Mouse (Mus musculus): Measurements from ENCODE around the gene Ppp2r2d.

Ppp2r2d gene

DNA sequence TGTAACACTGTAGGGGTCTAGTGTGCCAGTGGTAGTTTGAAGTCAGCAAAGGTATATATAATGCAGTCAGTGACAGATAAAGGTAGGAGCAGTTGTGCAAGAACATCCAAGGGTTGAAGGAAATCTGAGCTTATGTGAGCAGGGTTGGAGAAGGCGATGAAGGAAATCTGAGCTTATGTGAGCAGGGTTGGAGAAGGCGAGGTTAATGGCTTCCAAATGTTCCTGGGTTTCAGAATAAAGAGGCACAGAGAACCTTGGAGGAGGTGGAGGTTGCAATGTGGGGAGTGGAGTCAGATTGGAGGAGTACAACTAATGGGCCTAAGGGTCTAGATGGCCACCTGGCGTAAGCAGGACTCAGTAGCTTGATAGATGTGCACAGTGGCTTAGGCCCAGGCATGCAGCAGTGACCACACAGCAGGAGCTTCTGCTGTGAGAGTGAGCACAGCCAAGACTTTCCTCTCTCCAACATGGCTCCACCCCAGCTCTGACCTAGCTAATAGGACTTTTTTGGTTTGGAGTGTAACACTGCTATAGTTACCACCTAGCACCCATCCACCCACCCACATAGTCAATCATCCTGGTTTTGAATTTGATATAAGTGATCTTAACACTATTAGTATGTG is 18.2 kb downstream of the Ppp2r2d start:
- peak; percentile 85 for DNase-seq

DNA sequence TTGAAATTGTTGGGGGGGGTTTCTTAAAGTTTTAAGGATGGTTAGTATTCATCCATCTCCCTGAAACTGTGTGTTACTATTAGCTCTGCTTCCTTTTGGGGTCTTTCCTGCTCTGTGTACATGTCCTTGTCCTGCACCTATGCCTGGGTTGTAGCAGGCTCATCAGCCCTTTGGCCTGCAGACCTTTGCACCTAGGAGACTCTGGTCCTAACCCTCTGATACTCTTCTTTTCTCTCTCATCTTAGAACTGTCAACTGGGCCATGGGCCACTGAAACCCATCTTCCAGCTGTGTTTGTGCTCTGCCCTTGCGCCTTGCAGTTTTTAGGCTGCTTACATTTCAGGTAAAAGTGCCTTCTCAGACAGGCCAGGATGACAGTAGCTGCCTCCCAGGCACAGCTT is 18.9 kb downstream of the Ppp2r2d start:
- peak; percentile 28 for DNase-seq

DNA sequence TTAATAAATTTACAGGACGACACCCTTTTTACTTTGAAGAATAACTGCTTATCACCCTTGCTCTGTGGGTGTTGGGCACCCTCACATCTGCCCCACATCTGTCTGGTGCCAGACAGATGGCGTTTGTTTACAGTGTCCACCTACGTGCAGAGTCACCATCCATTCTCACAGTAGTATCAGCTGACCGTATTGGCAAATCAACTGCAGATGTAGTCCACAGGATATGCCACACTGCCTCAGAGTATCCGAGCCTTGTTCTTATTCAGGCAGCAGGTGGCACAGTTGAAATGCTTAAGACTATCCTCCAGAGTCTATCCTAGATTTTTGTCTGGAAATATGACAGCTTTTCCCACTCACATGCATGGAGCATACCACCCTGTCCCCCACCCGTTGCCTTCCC is 21.4 kb downstream of the Ppp2r2d start:
- peak; percentile 78 for DNase-seq

DNA sequence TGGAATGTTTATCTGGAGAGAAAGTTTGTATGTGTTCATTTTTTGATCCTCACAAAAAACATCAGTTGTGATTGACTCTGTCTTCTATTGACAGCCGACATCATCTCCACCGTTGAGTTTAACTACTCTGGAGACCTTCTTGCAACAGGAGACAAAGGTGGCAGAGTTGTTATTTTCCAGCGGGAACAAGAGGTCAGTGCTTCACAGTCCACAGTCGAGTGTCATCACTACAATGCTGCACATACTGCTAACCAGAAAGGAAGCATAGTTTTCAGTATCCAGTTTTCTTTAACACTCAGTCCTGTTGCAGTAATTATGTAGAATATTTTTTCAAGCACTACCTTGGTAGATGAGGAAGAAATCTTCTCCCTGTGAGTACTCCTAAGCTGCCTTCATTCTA is 22.4 kb downstream of the Ppp2r2d start:
- peak; percentile 4 for DNase-seq

DNA sequence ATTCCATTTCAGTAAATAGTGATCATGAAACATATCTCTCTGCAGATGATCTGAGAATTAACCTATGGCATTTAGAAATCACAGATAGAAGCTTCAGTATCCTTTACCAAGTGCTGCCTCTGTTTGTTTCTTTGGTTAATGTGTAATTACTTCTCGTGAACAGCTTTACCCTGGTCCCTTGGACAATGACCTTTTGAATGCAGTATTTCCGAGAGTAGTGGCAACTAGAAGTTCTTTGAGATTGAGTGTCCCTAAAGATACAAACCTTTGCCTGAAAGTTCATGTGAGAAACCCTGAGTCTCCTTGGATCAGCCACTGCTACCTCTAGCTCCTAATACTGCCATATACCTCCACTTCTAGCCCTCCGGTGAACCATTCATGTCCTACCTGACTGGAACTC is 27.1 kb downstream of the Ppp2r2d start:
- DNase-seq: no peak

DNA sequence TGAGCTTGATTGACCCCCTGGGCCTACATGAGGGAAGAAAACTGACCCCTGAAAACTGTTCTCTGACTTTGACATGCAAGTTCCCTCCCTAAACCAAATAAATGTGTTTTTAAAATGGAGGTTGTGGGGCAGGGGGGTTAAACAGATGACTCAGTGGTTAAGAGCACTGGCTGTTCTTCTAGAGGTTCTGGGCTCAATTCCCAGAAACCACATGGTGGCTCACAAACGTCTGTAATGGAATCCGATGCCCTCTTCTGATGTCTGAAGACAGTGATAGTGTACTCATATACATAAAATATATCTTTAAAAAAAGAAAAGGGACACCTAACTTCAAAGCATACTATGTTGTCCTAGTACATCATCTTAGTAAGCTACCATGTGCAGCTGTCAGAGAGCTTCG is 29.2 kb downstream of the Ppp2r2d start:
- DNase-seq: peak; percentile 33

DNA sequence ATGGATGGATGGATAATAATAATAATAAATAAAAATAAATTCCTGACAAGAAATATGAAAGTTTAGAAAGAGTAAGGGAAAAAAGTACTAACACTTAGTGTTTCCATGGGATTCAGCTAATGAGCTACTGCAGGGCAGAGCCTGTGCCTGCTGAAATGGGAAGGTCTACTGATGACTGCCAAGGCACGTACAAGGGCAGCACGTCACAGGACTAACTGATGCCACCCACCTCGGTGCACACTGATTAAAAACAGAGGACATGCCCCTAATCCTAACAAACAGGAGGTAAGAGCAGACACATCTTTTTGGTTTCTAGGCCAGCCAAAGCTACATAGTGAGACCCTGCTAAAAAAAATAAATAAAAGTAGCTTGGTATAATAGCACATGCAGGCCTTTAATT is 37.8 kb downstream of the Ppp2r2d start:
- DNase-seq: peak; percentile 52

DNA sequence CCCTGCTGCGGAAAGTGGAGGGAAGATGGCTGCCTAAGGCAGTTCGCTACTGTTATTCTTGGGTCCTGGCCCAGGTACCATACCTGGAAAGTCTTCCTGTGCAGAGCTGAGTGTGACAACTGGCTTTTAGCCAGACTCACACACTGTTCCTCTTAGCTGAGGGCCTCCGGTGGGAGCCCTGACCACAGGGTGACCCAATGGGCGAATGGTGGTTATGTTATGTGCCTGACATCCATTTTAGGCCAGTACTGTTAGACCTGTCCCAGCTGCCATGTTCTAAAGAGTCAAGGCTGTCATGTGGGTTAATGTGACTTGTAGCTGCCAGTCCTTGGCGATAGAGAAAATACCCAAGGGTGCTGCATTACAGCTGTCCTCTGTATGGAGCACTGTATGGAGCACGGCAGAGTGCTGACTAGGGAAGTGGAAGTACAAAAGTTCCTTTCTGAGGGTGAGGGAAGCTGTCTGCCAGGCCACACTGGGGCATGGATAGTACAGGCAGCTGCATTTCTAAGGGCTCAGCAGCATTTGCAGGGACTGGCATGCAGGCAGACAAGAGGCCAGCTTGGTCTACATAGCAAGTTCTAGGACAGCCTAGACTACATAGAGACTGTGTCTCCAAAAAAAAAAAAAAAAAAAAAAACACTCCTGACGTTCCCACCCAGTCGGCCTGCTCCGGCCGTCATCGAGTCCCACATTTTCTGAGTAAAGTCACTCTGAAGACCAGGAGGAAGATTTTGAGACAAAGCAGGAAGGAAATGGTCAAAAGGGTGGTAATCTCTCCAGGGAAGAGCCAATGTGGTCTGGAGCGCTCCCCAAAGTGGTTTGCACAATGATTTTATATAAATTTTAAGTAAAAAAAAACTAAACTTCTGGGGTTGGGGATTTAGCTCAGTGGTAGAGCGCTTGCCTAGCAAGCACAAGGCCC is 39.7 kb downstream of the Ppp2r2d start:
- peak; percentile 88 for DNase-seq

DNA sequence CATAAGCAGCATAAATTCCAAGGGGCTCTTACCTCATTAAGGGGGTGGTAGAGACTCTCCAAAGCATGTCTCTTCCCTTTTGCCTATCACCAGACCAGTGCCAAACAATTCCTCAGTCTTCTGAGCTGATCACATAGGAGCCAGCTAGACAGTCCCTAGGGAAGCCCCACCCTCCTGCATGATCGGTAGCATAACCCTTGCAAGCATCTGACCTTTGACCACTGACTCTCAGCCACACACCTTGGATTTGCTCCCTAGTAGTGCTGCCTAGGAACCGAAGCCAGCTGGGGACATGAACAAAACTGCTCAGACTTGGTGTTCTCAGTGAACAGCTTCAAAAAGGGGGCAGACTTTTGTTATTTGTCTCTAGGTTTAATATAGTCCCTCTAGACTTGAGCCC is 52.2 kb downstream of the Ppp2r2d start:
- no peak for DNase-seq

DNA sequence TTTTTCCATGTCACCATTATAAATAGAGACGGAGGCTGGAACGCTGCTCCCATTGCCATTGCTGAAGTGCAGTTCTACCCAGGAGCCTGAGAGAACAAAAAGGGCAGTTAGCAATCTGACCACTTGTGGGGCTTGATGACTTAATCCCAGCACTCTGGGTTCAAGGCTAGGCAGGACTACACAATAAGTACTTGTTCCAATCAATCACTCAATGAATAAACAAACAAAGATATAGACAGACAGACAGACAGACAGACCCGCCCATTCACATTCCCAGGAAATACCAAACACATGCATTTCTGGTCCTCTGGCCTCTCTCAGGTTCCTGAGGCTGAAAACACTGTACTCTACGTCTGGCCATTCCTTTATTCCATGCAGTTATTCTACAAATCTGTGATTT is 52.9 kb downstream of the Ppp2r2d start:
- no peak for DNase-seq

DNA sequence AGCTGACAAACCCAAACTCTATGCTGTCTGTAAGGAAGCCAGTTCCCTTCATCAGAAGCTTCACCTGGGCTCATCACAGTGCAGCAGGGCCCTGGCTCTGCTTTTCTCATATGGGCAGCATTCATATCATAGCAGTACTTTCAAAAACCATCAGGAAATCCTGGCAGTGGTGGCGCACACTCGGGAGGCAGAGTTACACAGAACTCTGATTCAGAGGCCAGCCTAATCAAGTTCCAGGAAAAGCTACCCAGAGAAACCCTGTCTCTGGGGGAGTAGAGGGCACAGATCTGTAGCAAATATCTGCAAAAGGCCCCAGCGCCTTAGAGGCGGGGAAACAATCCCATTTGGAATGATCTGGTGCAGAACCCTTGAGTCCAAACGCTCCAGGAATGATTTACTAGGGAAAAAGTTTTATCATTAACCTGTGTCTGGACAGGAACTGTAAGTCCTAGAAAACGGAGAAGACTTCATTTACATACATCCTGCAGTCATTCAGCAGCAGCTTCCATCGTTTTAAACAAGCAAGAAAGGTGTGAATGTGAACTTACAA is 58.1 kb downstream of the Ppp2r2d start:
- no peak for DNase-seq

DNA sequence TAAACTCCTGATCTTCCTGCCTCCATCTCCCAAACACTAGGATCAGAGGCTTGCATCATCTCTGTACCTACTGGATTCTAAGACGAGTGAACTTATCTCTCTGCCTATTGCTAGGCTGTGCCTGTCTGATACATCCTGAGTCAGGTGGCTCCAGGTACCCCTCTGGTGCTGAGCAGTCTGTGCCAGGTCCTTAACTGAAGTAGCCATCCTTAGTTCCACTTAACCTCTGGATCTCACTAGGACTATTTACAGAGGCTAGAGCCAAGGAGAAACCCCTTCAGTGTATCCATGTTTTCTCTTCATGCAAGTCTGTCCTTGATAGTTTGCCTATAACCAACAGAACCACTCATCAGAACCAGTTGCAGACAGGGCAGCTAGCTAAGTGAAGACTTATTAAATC is 60.6 kb downstream of the Ppp2r2d start:
- DNase-seq: no peak

DNA sequence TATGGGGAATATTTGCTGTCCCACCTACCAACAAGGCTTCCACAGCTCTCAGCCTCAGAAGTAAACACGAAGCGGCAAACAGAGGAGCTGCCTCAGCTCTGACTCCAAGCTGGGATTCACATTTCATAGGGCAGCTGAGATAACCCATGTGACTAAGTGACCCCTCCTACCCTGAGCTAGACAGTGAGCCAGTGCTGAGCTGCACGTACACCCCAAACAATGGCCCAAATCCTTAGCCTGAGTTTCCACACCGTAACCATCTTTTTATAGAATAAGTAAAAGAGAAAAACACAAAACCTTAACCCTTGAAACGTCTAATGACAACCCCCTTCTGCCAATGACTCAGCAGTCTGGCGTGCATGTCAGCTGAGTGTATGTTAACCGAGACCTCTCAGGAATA is 61.2 kb downstream of the Ppp2r2d start:
- DNase-seq: peak; percentile 98

DNA sequence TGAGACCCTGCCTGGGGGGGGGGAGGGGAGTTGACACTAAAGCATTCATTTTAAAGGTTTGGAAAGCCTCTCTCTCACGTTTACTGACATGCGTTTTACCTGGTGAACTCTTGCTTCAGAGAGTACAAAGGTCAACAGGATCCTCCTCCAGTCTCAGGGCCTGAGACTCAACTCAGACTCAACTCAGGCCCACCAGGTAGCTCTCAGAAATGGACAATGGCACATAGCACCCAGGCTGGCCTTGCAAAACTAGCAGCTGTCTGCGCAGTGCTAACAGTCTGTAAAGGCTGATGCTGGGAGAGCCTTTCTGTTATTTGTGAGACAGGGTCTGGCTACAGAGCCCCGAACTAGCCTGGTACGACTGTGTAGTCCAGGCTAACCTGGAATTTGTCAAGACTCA is 62.1 kb downstream of the Ppp2r2d start:
- no peak for DNase-seq

DNA sequence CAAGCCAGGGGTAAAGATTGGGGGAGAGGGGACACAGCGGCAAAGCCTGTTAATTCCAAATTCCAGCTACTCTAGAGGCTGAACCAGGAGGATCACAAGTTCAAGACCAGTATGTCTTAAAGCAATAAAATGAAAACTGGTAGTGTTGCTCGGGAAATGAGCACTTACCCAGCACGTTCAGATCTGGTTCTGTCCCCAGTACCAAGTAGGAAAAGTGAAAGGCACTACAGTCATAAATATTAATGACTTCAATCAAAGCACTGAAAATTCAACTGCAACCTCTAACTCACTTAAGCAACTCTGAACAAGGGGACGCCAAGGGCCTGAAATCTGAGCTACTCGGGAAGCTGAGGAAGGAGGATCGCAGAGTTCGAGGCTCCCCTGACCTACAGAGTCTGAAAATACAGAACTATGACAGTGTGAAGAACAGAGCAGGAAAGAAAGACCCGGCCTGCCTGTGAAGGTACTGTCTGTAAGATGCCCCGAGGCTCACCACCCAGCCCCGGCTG is 62.9 kb downstream of the Ppp2r2d start:
- DNase-seq: peak; percentile 85

DNA sequence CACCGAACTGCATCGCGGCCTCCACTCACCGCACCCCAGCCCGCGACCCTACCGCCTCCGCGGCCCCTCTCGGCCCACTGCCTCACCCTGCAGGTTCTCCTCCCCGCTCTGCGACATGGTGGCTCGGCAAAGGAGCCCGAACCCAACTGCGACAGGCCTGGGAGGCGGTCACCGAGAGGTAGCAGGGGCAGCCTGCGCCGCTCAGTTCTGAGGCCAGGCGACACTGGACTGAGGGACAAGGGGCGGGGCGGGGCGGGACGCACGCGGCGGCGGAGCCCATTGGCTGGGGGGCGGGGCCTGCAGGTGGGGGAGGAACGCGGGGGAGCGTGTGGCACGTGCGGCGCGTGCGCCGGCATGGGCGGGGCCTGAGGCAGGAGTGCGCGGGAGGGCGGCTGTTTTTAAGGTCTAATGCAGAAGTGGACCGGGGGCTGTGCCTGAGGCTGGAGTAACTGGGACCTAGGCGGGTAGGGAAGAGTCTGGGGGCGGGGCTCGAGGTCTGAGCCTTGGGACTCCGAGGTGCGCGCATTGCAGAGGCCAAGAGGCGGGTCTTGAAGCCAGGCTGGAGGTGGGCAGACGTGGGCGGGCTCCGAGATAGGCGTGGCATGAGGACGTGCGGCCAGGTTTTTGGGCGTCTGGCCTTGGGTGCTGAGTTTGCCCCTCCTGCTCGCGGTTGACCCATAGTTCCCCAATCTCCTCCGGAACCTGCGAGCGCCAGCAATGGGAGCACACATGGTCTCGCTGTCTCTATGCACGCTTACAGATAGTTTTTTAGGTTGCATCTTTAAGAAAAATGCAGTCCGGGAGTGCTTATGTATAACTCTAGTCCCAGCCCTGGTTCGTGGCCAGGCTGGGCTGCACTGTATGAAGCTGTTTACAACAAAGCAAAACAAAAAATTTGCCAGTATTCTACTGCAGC is 63.7 kb downstream of the Ppp2r2d start, which contains the start of gene Bnip3:
Bnip3 (minus strand) TSS at position 243 of the 916 bp plus-strand sequence.
- peak; percentile 99 for DNase-seq

DNA sequence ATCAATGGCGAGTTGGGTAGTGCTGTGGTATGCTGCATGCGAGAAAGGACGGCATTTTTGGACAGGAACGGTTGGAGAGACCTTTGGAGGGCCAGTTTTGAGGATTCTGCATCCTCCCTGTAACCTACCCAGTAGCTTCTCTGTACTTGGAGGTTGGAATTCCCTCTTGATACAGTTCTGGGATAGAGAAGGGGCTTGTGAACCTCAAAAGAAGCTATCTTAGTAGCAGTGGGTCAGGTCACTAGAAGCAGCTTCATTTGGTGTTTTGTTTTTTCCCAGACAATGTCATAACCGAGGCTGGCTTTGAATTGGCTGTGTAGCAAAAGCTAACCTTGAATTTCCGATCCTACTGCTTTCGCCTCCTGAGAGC is 64.3 kb downstream of the Ppp2r2d start:
- DNase-seq: no peak

DNA sequence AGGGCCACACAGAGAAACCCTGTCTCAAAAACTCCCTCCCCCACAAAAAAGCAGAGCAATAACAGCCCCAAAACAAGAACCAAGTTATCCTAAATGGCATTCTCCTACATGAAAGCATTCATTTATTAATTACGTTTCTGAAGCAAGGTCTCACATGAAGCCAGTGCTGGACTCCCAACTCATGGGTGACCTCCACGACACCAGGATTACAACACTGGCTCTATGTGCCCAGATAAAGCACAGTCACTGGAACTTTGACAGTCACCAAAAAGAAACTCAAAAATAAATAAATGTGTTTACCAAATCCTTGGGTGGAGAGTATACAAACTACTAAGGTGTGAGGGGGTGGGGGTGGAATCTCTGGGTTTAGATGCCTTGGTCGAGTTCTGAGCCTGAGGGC is 67.7 kb downstream of the Ppp2r2d start:
- DNase-seq: no peak

DNA sequence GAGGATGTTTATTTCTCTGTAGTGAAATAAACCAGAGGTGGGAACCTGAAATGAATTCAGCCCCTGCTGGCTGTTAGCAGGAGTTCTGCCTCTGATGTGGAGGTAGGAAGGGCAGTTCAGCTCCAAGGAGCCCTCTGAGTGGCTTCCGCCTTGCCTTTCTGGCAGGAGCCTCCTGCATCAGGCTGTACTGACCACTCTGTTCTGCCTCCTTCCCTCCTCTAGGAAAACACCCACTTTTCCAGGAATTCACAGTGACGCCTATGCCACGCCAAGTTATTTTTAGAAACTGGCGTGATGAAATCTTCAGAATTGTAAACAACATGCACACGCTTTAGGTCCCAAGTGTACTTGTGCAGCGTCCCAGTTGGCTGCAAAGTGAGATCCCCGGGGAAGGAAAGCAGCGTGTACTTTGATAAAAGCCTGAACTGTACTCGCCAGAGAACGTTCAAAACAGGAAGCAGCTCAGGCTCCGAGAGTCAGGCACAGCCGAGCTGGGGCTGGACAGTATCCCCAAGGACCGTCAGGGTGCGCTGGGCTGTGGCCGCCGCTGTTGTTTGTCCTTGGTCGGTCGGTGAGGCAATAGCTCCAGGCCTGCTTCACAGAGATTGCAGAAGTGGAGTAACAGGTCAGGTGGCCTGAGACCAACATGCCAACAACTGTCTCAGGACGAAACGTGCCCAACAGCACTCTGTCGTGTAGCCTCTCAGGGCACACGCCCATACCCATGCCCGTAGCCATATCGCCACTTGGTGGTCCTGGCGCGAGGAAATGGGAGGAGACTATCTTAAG is 73.5 kb downstream of the Ppp2r2d start:
- DNase-seq: peak; percentile 99

DNA sequence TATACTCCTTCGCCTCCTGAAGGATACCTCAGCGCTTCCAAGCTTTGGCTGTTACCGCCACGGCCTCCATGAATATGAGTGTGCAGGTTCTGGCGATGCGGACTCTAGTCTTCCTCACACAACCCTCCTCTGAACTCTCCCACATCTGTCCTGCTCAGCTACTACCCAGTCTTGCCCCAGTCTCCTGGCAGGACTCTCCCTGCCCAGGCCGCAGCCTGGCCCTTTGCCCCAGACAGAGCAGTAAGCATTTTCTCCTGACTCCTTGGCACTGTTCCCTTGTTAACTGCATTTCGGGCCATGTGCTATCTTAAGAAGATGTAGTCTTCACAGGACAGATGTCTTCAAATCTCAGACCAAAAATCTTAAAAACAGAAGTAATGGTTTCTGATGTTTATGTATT is 75.7 kb downstream of the Ppp2r2d start:
- DNase-seq: peak; percentile 85

DNA sequence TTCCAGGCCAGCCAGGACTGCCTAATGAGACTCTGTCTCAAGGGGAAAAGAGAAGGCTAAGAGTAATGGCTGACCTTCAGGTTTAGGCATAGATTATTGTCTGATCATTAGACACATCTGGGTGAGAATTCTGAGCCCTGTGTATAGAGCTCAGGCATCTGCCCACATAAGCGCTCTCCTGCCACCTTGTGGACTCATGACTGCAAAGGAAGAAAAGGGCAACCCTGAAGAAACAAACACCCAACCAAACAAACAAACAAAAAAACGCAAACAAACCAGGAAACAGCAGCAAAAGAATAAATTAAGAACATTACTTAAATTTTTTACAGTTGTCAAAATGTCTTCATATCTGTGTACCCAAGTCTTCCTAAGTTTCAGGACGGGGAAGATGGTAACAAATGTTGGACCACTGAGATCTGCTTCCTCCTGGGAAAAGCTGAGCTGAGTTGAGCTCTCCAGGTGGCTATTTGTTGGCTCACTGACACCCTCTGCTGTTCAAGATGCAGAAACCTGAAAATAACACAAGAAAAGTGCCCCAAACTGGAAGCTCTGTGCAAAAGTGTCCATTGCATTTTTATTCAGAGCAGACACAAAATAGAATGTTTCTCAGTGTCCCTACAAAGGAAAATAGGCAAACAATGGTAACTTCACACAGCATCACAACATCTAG is 78.0 kb downstream of the Ppp2r2d start:
- DNase-seq: peak; percentile 78

Data from heart, adult 11 months (tissue).